In the genomic region with DNA sequence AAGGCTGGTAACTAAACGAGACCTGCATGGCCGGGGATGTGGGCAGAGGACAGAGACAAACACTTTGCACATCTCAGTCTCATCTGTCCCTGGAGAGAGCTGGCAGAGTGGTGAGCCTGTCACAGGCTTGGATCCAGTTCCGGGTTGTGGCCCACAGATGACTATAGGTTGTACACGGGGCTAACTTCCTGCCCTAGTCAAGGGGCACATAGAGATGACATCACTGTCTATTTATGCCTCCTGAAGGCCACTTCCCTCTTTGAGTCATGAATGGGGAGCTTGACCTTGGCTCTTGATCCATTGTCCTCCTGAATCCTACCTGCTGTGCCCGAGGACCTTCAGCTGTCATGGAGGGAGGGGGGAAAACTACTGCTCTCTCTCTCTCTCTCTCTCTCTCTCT, we compare ENCODE assay signal across 8 mouse cellular contexts. TPM values are rescaled to one million over a fixed set of nuclear protein-coding genes. Genes with fewer than 3 reads are reported as not detected.
A peak's percentile ranks its signal among the peaks of the same experiment; 100 is the strongest.
DNase-seq lines count a peak whose midpoint lies in the region; ATAC-seq lines count a peak whose summit lies in the region.

No protein-coding gene starts in this region.

- DNase-seq in kidney, postnatal 10 days, result peak; percentile 34
- DNase-seq in kidney, postnatal 14 days, result no peak
- DNase-seq in R1 (ENCODE audit: low read depth, low spot score), result peak; percentile 63
- peak; percentile 55 to 72 for DNase-seq in natural killer cell, adult 2 months (ENCODE audit: low spot score in 2 of 2)
- no peak for DNase-seq in urinary bladder, postnatal 14 days (ENCODE audit: low spot score)
- DNase-seq in thymus, adult 18-20 months, result no peak

- H3K36me3 ChIP-seq in heart, embryonic 16.5 days (ENCODE audit: control insufficient read depth, insufficient read depth), result no peaks in the 10 kb centered on the region

- peak overlapping the region; percentile 18 for H3K9ac ChIP-seq in heart, embryonic 16.5 days (ENCODE audit: low read length)

- H3K4me3 ChIP-seq in heart, embryonic 16.5 days (ENCODE audit: low read length), result no peak overlapping the region

- H3K4me2 ChIP-seq in heart, embryonic 16.5 days (ENCODE audit: low read depth, low read length), result no peak overlapping the region

- peak overlapping the region; percentile 68 for H3K27ac ChIP-seq in heart, embryonic 16.5 days (ENCODE audit: low read length)

- no peaks in the 10 kb centered on the region for H3K9me3 ChIP-seq in heart, embryonic 16.5 days (replicated peaks; ENCODE audit: control insufficient read depth, low read length)

- no peaks in the 10 kb centered on the region for H3K27me3 ChIP-seq in heart, embryonic 16.5 days (ENCODE audit: control insufficient read depth, insufficient read depth, low read length)

- peak; percentile 24; the same call in 1 of the 2 replicates for ATAC-seq in heart, embryonic 16.5 days (replicated peaks; ENCODE audit: extremely low read depth, insufficient read depth, low FRiP score)
- no peak for ATAC-seq in megakaryocyte-erythroid progenitor cell, adult 5-6 weeks (replicated peaks; ENCODE audit: low FRiP score, low TSS enrichment, poor library complexity, severe bottlenecking)

- 25% methylated on average over 5 of the region's 5 CpGs for WGBS in heart, embryonic 16.5 days

- peaks cover 93% of the 10 kb centered on the region for H3K4me1 ChIP-seq in heart, embryonic 16.5 days (ENCODE audit: control insufficient read depth, insufficient read depth, low read length)

RNA-seq across cellular contexts. Expression of gene Zmiz1, which starts 25.1 kb away (rescaled TPM):
- 20.6 and 22.6 TPM in 2 replicates for polyA plus RNA-seq in heart, embryonic 16.5 days (2015; fragmentation: Nextera tagmentation; extraction: Ambion mirVana)
- 51.3 and 56.9 TPM in 2 replicates for total RNA-seq in megakaryocyte-erythroid progenitor cell, adult 5-6 weeks (2014; fragmentation: Nextera tagmentation)
- 6.7 and 12.6 TPM in 2 replicates for total RNA-seq in megakaryocyte-erythroid progenitor cell, adult 5-6 weeks (2017)

Comparison
In these comparisons a context has a peak if more than half of its experiments do, and no peak if none do; other contexts are left out.
1. DNase-seq: peak in kidney, postnatal 10 days (single experiment), R1 (single experiment) and natural killer cell, adult 2 months (2 of 2); none in kidney, postnatal 14 days (single experiment), urinary bladder, postnatal 14 days (single experiment) and thymus, adult 18-20 months (0 of 2).